Mouse (Mus musculus) lung, postnatal 36 days (tissue): ENCODE data around the gene Rad23a.

Experiments used
- DNase-seq: peaks from one replicate; pipeline ENCODE4 v3.0.0; 2022; ENCODE audit warnings: mixed read lengths

Rad23a gene

GRCm38 (mm10) chr8:84786801-84787467 lies 53.5 kb downstream of the Rad23a start:
- no peak for DNase-seq

- peak; percentile 78 for DNase-seq
These were observed 54.4 kb downstream of the Rad23a start for GRCm38 (mm10) chr8:84785756-84786677.

- no peak for DNase-seq
These were observed 55.0 kb downstream of the Rad23a start for GRCm38 (mm10) chr8:84785506-84785755.

GRCm38 (mm10) chr8:84784681-84785505 lies 55.6 kb downstream of the Rad23a start:
- DNase-seq = no peak
